Mouse (Mus musculus) cerebellum, adult 8-10 months (tissue): ENCODE measurements around the gene Slc7a1.
A peak's percentile ranks its signal among the peaks of the same experiment; 100 is the strongest.
"Not testable (repeated sequence)": the region's sequence is repeated elsewhere in the genome, so short reads cannot be mapped to it uniquely, and the experiment has no call there.

Experiments
- DNase-seq: peaks from one replicate; pipeline ENCODE4 v3.0.0; 2022

Slc7a1 gene

GRCm38 (mm10) chr5:148363441-148364113, 36.1 kb downstream of the Slc7a1 start:
- no peak for DNase-seq

DNA sequence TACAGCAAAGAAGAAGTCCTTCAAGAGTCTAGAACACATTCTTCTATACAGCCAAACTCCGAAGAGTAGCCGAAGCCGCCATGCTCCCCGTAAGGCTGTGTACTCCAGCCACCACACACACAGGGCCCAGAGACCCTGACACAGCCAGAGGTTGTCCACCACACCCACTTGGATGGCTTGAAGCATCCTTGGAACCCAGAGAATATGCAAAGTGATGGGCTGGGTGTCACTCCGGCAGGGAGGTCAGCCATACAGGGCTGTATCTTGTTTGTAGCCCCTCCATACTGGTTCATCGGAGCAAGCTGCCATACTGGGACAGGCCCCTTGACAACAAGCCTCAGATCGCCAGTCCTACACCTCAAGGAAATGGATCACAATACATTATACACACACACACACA, 37.4 kb downstream of the Slc7a1 start:
- no peak for DNase-seq

- no peak for DNase-seq
Measured at GRCm38 (mm10) chr5:148361759-148362010, 38.0 kb downstream of the Slc7a1 start.

- no peak for DNase-seq
Measured at GRCm38 (mm10) chr5:148360922-148361758, 38.6 kb downstream of the Slc7a1 start.

DNA sequence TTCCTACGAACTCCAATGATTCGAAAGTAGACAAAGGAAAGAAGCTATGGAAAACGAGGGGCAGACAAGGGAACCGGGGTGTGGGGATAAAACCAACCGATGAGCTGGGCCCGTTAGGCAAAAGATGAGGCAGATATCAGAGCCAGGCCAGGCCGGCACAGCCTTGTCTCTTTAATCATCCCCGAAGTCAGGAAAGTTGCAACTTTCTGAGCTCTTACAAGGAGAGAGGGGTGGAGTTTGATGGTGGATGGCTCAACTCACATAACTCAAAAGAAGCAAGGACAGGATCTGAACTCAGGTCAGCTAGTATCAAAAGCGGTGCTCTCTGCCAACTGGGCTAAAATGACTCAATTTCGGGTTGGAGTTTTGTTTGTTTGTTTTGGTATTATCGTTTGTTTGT, 40.6 kb downstream of the Slc7a1 start:
- DNase-seq = no peak

DNA sequence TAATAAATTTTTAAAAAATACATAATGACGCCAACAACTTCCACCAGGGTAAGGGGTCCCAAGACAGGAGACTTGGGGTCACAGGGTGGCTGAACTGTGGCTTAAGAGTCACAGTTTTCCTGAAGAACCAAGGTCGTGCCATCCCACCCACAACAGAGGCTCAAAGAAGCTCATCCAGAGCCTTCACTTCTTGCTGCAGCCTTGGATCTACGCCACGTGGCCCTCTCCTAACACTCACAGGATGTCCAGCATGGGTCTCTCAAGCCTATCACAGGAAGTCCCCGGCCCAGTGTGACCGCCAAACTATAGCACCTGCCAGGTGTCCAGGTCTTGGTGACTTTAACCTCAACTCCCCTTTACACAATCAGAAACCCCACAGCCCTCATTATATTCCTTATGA, 42.5 kb downstream of the Slc7a1 start:
- no peak for DNase-seq

- DNase-seq = no peak
Measured at GRCm38 (mm10) chr5:148355822-148356221, 43.9 kb downstream of the Slc7a1 start.

- DNase-seq = no peak
Measured at GRCm38 (mm10) chr5:148354536-148354935, 45.2 kb downstream of the Slc7a1 start.

DNA sequence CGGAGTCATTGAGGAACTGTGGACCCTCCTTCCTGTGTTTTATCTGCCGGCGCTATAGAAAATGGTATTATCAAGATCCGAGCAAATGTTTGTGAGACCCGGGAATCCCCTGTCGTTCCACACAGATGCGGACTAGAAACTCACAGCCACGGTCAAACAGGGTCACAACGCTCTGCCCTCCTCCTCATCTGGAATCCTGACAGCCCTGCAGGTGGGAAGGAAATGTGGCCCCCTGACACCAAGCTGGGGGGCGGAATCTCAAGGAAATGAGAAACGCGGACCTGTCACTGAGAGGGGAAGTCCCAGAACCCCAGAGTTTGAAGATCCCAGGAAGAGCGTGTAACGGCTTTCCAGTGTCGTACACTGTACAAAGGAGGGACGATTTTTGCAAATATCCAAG, 46.3 kb downstream of the Slc7a1 start:
- no peak for DNase-seq

GRCm38 (mm10) chr5:148349327-148350011, 50.2 kb downstream of the Slc7a1 start:
- no peak for DNase-seq

- DNase-seq = no peak
Measured at GRCm38 (mm10) chr5:148348153-148348552, 51.6 kb downstream of the Slc7a1 start.

DNA sequence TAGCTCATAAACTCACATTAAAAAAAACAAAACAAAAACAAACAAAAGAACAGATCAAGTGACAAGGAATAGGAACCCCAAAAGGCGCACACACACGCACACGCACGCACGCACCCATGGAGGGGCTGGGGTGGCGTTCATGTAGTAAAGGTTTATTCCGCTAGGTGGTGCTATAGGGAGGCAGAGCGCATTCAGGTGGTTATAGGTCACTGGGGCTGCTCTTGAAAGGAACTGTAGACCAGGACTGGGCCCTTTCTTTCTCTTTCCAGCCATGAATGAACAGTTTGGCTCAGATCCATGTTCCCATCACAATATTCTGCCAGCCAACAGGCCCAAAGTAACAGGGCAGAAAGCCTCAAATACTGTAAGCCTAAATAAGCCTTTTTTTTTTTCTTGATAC, 53.2 kb downstream of the Slc7a1 start:
- no peak for DNase-seq

GRCm38 (mm10) chr5:148344374-148344773, 55.3 kb downstream of the Slc7a1 start:
- no peak for DNase-seq

- no peak for DNase-seq
Measured at GRCm38 (mm10) chr5:148342061-148342741, 57.5 kb downstream of the Slc7a1 start.

DNA sequence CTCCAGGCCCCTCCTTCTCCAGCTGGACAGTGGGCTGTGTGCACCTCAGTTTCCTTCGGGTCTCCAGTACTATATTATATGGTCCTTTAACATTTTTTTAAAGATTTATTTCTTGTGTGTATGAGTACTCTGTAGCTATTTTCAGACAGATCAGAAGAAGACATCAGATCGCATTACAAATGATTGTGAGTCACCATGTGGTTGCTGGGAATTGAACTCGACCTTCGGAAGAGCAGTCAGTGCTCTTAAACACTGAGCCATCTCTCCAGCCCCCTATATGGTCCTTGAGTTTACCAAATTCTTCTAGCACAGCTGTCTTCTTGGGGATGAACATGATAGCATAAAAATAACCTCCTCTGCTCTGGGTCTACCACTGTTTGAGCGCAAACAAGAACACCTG, 60.6 kb downstream of the Slc7a1 start:
- no peak for DNase-seq

DNA sequence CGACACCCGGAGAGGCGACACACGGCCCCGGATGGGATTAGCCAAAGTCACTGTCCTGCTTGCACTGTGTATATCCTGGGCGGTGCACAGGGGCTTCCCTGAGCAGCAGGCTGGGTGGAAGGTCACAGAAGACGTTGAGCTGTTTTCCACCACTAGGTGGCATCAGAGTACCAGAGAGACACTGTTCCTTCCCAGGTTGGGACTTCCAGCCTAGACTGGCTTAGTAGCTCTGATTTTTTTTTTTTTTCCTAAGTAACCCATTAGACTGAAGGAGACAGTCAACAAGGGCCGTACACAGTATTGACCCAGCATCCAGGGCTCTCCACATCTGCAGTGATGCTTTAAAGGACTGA, 67.1 kb downstream of the Slc7a1 start:
- peak; percentile 74 for DNase-seq

DNA sequence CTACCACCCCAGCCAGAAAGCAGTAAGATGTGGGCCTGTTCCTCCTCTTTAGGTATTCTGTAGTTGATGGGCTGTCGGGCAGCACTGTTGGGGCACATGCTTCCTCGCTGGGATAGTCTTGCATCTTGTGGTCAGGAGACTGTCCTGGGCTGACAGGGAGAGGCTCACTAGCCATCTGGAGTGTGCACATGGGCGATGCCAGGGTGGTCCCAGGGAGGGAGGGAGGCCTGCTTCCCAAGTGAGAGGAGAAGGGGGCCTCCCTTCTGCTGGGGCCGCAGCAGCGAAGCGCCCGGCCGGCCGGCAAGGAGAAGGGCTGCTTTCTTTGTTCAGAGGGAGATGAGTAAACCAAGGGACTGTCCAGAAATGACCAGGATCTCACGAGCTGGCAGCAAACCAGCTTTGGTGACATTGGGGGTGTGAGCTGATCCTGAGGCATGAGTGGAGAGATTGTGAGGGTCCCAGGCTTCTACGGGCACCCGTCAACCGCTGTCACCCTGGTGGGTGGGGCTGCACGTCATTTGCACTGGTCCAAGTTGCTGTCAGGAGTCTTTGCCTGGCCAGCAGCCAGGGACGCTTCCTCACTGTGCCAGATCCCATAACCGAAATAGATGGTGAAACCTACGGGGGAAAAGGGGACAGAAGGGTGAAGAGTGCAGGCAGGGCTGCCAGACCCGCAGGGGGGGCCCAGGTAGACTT, 67.6 kb downstream of the Slc7a1 start:
- DNase-seq = no peak

GRCm38 (mm10) chr5:148331229-148331776, 68.4 kb downstream of the Slc7a1 start:
- DNase-seq = no peak

DNA sequence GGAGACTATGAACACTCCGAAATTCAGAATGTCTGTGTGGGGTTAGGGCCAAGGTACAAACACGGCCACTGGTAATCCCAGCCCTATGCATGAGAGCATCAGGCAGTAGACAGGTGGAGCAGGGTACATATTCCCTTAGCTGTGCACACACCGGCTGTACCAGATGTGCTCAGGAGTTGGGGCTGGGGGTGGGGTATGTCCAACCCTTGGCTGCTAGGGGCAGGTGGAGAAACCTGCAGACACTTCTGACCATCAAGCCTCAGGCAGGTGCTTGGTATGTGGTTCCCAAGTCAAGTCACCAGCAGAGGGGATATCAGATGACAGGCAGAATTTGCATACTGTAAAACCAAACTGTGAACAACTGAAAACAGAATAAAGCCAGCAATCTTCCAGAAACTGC, 70.7 kb downstream of the Slc7a1 start:
- no peak for DNase-seq

GRCm38 (mm10) chr5:148326295-148326694, 73.4 kb downstream of the Slc7a1 start:
- not testable (repeated sequence) for DNase-seq

DNA sequence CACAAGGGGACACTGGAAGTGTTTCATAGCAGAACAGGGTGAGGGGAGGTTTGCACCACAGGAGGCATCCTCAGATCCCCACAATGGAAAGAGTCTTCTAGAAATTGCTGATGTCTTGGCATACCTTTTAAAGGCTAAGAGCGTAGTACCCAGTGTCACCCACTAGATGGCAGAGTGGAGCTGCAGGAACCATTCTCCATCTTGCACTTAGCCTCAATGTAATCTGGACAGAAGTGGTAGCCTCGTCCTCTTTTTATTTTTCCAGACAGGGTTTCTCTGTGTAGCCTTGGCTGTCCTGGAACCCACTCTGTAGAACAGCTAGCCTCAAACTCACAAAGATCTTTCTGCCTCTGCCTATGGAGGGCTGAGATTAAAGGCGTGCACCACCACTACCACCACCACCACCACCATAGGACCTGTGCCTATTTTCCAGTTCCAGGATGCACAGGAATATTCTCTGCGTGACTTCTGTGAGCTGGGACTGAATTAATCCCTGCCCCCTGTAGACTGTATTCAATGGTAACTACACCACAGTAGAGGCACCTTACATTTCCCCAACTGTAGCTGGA, 74.3 kb downstream of the Slc7a1 start:
- DNase-seq = peak; percentile 55

GRCm38 (mm10) chr5:148314931-148315330, 84.8 kb downstream of the Slc7a1 start:
- DNase-seq = no peak
